Mouse (Mus musculus) cerebellum, postnatal 4 days (tissue): ENCODE measurements around the gene Yy1.

Experiments used
- DNase-seq, 2 experiments: peaks; one replicate each; pipeline ENCODE4 v3.0.0; 2022; ENCODE audit warnings: low spot score in 2 of 2, mixed read lengths in 1 of 2

Yy1 gene

DNA sequence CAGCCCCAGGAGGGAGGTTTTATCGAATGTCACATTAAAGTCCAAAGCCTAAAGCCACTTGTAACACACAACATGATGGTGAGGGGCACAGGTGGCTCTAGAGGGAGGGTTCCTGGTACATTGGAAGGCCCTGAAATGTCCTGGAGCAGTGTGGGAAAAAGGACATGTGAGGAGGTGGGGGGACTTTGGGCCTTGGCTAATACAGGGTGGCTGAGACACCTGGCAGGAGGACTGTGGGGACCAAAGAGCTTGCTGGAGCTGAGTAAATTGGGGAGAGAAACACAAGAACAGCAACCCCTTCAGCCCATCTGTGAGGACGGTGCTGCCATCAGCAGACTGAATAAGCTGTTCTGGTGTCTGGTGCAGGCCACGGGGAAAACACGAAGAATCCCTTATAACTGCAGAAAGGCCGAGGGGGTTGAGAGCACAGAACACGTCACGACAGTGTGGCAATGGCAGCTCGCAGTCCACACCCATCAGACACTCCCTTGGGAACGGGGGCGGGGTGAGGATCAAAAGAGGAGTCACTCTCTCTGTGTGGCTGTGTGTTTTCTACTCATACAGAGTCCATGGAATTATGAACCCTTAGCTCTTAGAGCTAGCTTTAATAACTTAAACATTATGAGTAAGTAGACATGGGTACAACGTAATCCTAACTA, 24.4 kb upstream of the Yy1 start:
- no peak for DNase-seq

DNA sequence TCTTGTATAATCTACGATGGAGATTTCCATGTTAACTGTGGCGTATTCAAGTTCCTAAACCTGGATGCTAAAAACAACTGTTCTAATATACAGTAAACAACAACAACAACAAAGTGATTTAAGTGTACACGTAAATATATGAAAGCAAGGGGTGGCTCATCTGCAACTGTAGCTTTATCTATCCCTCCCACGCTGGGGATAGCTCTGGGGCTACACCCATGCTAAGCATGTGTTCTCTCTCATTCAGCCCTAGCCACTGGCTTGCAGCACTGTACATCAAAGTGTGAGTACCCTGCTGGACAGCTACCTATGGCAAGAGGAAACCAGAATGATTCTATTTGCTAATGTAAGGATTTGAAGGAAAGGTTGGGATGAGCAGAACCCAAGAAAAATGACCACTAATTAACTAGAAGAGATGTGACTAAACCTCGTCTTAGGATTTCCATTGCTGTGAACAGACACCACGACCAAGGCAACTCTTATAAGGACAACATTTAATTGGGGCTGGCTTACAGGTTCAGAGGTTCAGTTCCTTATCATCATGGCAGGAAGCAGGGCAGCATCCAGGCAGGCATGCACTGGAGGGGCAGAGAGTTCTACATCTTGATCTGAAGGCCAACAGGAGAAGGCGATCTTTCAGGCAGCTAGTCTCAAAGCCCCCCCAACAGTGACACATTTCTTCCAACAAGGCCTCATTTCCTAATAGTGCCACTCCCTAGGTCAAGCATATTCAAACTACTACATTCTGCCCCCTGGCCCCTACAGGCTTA, 12.5 kb upstream of the Yy1 start:
- no peak for DNase-seq

DNA sequence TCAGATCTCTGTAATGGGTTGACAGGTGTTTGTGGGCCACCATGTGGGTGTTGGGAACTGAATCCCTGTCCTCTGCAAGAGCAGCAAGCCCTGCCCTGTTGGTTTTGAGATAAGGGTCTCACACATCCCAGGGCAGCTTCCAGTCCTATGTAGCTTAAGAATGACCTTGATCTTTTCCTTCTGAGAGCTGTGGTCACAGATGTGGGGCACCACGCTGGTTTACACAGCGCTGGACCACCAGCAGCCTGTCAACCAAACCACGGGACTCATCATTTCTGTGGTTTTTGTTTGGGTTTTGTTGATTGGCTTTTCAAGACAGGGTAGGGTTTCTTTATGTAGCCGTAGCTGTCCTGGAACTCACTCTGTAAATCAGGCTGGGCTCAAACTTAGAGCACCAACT, 7.6 kb upstream of the Yy1 start:
- DNase-seq = no peak

DNA sequence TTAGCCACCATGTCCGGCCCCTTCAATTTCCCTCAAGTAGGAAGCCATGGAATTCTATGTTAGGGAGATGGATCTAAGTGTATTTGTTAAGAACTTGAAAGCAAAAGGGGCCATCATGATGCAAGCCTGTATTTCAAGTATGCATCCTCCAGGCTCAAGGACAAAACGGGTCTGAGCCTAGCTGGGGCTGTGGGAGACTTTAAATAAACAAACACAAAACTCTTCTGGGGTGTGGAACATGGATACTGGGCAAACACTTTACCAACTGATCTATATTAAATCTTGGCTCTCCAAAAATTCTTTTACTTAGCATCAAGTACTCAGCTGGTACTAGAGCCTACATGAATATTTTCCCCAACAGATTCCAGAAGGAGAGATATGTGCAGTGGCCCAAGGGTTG, 5.4 kb upstream of the Yy1 start:
- DNase-seq = no peak

DNA sequence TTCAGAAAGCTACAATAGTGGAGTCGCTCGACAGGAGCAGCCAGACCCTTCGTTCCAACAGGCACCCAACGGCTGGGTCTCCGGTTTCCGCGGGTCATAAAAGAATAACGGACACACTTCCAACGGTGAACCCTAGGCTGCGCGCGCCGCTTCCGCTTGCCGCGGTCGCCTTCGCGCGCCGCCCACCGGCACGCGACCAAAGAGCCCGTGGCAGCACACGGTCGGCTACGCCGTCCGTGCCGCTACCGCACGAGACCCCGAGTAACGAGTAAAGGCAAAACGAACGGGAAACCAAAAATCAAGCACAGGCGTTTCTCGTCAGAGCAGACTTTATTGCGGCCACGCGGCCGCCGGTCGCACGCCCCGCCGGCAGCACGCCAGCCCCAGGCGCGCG, 624 bp upstream of the Yy1 start:
- peak; percentile 65 to 78 for DNase-seq

DNA sequence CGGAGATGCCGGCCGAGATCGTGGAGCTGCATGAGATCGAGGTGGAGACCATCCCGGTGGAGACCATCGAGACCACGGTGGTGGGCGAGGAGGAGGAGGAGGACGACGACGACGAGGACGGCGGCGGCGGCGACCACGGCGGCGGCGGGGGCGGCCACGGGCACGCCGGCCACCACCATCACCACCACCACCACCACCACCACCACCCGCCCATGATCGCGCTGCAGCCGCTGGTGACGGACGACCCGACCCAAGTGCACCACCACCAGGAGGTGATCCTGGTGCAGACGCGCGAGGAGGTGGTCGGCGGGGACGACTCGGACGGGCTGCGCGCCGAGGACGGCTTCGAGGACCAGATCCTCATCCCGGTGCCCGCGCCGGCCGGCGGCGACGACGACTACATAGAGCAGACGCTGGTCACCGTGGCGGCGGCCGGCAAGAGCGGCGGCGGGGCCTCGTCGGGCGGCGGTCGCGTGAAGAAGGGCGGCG, 724 bp downstream of the Yy1 start:
- DNase-seq = peak; percentile 23 to 40

GRCm38 (mm10) chr12:108794078-108794711, 1.4 kb downstream of the Yy1 start:
- DNase-seq = peak; percentile 45 to 83

- DNase-seq = no peak
Measured at GRCm38 (mm10) chr12:108794979-108795537, 2.3 kb downstream of the Yy1 start.

DNA sequence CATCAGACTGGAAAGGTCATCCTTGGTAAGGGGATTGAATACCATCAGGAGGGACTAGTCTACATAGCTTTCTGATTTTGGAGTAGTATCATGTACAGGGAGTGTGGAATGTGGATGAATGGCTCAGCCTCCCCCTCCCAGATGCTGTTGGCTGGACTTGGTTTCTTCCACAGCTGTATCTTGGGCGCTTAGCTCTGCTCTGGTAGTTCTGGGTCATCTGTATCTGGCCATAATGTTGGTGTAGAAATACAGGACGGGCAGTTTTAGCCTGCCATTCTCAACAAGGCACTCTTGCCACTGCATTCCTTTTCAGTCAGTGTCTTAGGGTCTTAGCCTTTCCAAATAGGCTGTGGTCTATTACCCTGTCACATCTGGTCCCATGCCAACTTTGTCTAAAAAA, 8.8 kb downstream of the Yy1 start:
- no peak for DNase-seq

GRCm38 (mm10) chr12:108804388-108804787, 11.6 kb downstream of the Yy1 start:
- no peak for DNase-seq

DNA sequence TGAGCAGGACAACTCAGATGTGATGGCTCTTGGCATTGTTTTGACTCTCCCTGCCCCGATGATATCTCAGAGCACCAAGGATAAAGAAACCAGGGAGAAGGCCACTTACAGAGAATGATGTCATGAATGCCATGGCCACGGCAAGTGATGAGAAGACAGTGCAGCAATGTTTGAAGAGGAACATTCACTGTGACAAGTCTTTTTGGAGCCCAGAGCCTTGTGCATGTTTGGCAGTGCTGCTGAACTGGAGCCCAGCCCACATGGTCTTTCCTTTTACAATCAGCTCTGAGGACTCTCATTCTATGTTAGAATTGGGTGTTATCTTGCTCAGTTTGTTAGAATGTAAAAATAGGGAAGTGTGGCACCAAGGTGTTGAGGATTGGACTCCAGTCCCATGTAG, 15.7 kb downstream of the Yy1 start:
- no peak for DNase-seq

GRCm38 (mm10) chr12:108809771-108810170, 17.0 kb downstream of the Yy1 start:
- no peak for DNase-seq

DNA sequence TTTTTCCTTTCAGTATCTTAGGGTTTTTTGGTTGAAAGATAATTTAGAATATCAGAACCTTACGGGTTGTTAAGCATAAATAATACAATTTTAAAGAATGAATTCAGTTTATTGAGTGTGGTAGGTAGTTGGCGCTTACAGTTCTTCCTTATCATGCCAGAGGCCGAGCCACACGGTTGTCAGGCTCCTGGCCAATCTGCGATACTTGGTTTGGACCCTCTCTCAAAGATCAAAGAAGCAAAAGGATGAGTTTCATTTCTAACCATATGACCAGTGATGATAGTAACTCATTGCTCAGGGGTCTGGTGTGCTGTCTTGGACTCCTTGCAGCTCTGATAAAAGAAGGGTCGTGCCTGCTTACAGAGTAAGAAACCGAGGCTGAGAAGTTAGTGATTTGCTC, 17.5 kb downstream of the Yy1 start:
- DNase-seq = no peak

DNA sequence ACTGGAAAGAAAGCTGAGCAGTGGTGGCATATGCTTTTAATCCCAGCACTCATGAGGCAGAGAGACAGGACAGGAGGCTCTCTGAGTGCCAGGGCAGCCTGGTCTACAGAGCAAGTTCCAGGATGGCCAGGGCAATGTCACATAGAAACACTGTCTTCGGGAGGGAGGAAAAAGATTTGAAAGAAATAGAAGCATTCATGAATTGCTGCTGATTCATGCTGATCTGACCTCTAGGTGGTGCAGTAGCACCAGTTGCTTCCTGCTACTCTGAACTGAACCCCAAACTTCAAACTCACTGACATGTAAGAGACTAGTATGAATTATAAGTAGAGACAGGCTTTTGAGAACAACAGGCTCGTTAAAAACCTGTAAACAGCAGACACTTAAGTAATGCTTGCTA, 18.4 kb downstream of the Yy1 start:
- DNase-seq = no peak

DNA sequence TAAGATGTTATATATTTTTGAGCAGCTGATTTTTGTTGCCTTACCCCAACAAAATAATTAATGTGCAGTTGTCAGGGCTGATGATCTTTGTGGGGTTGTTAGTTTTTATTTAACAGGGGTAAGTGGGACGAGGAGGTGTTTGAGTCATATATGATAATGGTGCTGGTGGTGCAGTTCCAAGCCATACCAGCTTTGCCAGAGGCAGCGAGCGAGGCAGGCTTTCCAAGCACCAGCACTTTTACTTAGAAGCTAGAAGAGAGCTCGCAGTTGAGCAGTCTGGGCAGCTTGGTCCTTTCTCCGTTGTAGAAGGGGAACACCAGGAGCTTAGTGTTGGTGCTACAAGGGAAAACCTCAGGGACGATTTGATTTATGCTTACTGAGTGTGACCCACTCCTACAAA, 19.7 kb downstream of the Yy1 start:
- no peak for DNase-seq

DNA sequence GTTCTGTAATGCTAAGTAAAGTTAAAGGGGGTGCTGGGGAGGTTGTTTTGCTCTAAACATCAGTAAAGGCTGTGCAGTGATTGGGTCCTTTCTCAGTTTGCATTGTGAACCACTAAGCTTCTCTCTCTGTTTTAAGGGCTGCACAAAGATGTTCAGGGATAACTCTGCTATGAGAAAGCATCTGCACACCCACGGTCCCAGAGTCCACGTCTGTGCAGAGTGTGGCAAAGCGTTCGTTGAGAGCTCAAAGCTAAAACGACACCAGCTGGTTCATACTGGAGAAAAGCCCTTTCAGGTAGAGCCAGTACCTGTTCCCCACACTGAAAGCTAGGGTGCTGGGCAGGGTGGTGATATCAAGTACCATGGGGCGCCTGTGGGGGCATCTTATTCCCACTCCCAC, 21.7 kb downstream of the Yy1 start:
- DNase-seq = no peak

GRCm38 (mm10) chr12:108816569-108816968, 23.8 kb downstream of the Yy1 start:
- DNase-seq = no peak

GRCm38 (mm10) chr12:108820461-108820860, 27.7 kb downstream of the Yy1 start:
- no peak for DNase-seq

GRCm38 (mm10) chr12:108823036-108823435, 30.3 kb downstream of the Yy1 start:
- no peak for DNase-seq

- no peak for DNase-seq
Measured at GRCm38 (mm10) chr12:108824225-108824874, 31.6 kb downstream of the Yy1 start.

- no peak for DNase-seq
Measured at GRCm38 (mm10) chr12:108825561-108826224, 32.9 kb downstream of the Yy1 start.
